Mouse (Mus musculus): Measurements from ENCODE around the gene Kif11.

The Kif11 gene

DNA sequence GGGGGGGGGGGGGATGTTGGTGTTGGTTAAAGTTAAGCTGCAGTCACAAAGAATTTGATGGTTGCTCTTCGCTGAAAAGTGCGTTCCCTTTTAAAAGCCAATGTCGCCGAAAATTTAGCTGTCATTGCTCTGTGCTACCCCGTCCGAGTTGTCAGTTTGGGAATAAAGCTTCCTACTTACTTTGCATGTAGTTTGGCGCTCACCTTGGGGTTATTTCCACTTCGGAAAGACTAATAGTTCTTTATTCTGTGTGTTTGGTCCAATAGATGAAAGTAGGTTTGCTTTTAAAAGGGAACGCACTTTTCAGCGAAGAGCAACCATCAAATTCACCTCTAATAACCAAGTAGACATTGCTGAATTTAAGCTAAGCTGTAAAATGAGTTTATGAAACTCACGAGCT lies 638 bp downstream of the Kif11 start:
- DNase-seq (ENCODE audit: extremely low spot score, low read depth, low spot score) = no peak

- DNase-seq (ENCODE audit: extremely low spot score, low read depth, low spot score) = no peak
Observed at GRCm38 (mm10) chr19:37377404-37377990, 1.3 kb downstream of the Kif11 start.

- DNase-seq (ENCODE audit: extremely low spot score, low read depth, low spot score) = no peak
Observed at GRCm38 (mm10) chr19:37378816-37379215, 2.6 kb downstream of the Kif11 start.

GRCm38 (mm10) chr19:37386126-37386525 lies 9.9 kb downstream of the Kif11 start:
- DNase-seq (ENCODE audit: extremely low spot score, low read depth, low spot score) = no peak

- no peak for DNase-seq (ENCODE audit: extremely low spot score, low read depth, low spot score)
Observed at GRCm38 (mm10) chr19:37391869-37392268, 15.7 kb downstream of the Kif11 start.

GRCm38 (mm10) chr19:37396279-37396678 lies 20.1 kb downstream of the Kif11 start:
- DNase-seq (ENCODE audit: extremely low spot score, low read depth, low spot score) = no peak

DNA sequence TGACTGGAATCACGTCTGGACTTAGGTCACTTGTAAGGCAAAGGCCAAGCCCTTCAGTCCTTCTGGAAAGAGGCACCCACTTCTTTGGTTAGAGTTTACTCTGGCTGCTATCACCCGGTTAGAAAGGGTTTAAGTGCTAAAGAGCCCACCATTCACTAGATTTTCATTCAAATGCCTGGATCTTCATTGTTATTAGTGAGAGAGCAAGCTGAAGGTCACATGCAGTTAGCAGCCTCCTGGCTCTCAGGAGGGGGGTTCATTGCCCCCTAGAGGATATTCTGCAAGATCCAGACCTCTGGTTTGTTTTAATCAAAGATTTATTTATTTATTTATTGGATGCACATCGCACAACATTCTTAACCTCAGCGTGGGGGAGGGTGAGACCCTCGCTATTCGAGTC lies 24.7 kb downstream of the Kif11 start:
- DNase-seq (ENCODE audit: extremely low spot score, low read depth, low spot score) = no peak

DNA sequence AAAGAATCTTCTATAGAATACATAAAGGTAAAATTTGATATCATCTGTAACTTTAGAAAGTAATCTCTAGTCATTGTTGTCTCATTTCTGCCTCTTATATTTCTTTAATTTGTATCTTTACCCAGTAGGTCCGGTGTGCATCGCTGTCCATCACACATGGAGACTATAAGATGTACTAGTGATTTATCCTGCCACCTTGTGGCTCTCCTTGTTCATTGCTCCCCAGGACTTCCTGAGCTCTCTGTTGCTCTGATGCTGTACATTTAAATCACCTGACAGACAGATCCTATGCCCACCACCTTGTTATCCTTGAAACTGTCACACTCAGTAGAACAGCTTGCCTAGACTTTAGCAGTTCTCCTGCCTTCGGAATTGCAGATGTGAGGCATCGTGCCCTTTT lies 42.1 kb downstream of the Kif11 start:
- DNase-seq (ENCODE audit: extremely low spot score, low read depth, low spot score) = no peak

GRCm38 (mm10) chr19:37419613-37420012 lies 43.4 kb downstream of the Kif11 start:
- no peak for DNase-seq (ENCODE audit: extremely low spot score, low read depth, low spot score)

- no peak for DNase-seq (ENCODE audit: extremely low spot score, low read depth, low spot score)
Observed at GRCm38 (mm10) chr19:37428589-37428988, 52.4 kb downstream of the Kif11 start.

DNA sequence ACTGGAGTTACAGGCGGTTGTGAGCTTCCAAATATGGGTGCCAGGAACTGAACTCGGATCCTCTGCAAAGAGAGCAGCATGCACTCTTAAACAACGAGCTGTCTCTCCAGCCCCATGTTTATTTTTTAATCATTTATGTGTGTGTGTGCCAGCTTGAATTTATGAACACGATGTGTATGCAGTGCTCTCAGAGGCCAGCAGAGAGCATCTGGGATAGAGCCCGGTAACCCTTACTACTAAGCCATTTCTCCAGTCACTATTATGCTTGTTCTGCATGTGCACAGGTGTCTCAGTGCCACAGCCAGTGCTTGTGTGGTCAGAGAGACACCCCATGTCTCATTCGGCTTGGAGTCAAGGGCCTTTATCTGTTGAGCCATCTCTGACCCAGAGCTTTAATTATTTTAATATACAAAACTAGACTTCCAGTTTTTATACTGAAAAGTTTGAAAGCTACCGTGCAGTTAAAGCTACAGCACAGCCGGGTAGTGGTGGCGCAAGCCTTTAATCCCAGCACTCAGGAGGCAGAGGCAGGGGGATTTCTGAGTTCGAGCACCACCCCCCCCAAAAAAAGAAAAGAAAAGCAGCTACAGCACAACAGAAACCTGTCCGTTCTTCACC lies 55.0 kb downstream of the Kif11 start:
- no peak for DNase-seq (ENCODE audit: extremely low spot score, low read depth, low spot score)

GRCm38 (mm10) chr19:37432868-37433570 lies 56.8 kb downstream of the Kif11 start:
- no peak for DNase-seq (ENCODE audit: extremely low spot score, low read depth, low spot score)

GRCm38 (mm10) chr19:37433895-37434262 lies 57.7 kb downstream of the Kif11 start:
- DNase-seq (ENCODE audit: extremely low spot score, low read depth, low spot score) = no peak

DNA sequence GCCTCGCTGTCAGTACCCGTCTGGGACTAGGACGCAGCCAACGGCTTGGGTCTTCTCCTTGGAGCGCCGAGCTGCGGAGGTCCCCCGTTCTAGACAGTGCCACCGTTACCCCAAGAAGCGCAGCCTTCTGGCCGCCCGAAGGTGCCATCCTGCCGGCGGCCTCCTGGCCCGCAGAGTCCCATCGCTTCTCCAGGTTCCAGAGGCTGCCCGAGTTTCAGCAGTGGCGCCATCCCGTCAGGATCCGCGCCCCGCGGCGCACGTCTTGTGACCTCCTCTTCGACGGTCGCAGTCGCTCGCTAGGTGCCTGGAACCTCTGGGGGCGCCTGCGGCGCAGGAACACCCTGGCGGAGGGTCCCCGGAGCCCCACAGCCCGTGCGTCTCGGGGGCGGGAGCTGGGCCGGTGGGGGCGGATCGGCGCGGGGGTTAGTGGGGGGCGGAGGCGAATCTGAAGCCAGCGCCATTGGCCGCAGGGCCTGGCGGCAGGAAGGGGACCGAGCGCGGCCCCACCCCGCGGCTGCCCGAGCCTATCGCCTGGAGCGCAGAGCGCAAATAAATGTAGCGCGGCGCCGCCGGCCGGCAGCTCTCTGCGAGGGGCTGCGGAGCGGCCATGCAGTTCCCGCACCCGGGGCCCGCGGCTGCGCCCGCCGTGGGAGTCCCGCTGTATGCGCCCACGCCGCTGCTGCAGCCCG lies 58.2 kb downstream of the Kif11 start, which contains the start of gene Hhex:
Hhex (plus strand) TSS at position 548 of the 689 bp plus-strand sequence.
- DNase-seq (ENCODE audit: extremely low spot score, low read depth, low spot score) = no peak

DNA sequence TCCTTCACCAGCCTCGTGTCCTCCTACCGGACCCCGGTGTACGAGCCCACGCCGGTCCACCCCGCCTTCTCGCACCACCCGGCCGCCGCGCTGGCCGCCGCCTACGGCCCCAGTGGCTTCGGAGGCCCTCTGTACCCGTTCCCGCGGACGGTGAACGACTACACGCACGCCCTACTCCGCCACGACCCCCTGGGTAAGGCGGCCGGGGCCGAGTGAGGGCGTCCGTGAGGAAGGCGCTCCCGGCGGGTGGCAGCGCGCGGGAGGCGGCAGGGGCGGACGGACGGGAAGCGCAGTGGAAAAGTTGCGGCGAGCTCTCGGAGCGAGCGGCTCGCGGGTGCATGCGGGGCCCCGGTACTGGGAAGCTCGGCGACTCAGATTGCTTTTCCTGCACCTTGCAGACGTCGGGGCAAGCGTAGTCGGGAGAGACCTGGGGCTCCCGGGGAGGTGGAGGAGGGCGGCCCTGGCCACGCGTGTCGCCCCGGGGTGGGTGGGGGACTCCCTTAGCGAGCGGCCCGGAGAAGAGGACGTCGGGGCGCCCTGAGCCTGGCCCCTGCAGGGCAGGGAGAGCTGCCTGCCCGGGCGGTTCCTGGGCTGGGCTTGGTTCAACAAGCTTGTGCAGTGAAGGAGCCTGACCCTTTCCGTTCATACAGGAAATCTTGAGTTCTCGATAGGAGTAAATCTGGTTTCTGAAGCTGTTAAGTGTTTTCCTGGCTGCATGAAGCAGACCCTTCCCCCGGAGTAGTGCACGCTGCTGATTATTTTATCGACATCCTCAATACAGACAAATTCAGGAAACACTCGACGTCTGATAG lies 59.0 kb downstream of the Kif11 start:
- DNase-seq (ENCODE audit: extremely low spot score, low read depth, low spot score) = no peak

GRCm38 (mm10) chr19:37435853-37436174 lies 59.6 kb downstream of the Kif11 start:
- no peak for DNase-seq (ENCODE audit: extremely low spot score, low read depth, low spot score)

- DNase-seq (ENCODE audit: extremely low spot score, low read depth, low spot score) = no peak
Observed at GRCm38 (mm10) chr19:37436514-37437288, 60.5 kb downstream of the Kif11 start.

- no peak for DNase-seq (ENCODE audit: extremely low spot score, low read depth, low spot score)
Observed at GRCm38 (mm10) chr19:37437289-37437606, 61.0 kb downstream of the Kif11 start.

GRCm38 (mm10) chr19:37440181-37440580 lies 64.0 kb downstream of the Kif11 start:
- DNase-seq (ENCODE audit: extremely low spot score, low read depth, low spot score) = no peak

GRCm38 (mm10) chr19:37440708-37441475 lies 64.7 kb downstream of the Kif11 start:
- no peak for DNase-seq (ENCODE audit: extremely low spot score, low read depth, low spot score)

All from hindlimb bud, embryonic 11.5 days (tissue).